Mouse (Mus musculus): ENCODE results near the gene St6galnac4.

The St6galnac4 gene

GRCm38 (mm10) chr2:32586871-32587351, at the start of gene St6galnac4:
Gene St6galnac4 (plus strand): TSS chr2:32587095.
- DNase-seq (ENCODE audit: low spot score) = peak; percentile 73

- DNase-seq (ENCODE audit: low spot score) = no peak
Observed at GRCm38 (mm10) chr2:32537360-32537905, 49.5 kb upstream of the St6galnac4 start.

GRCm38 (mm10) chr2:32537941-32538340, 49.0 kb upstream of the St6galnac4 start:
- no peak for DNase-seq (ENCODE audit: low spot score)

GRCm38 (mm10) chr2:32538461-32538860, 48.4 kb upstream of the St6galnac4 start:
- no peak for DNase-seq (ENCODE audit: low spot score)

- DNase-seq (ENCODE audit: low spot score) = no peak
Observed at GRCm38 (mm10) chr2:32539452-32539981, 47.4 kb upstream of the St6galnac4 start.

- DNase-seq (ENCODE audit: low spot score) = no peak
Observed at GRCm38 (mm10) chr2:32541333-32541908, 45.5 kb upstream of the St6galnac4 start.

GRCm38 (mm10) chr2:32541986-32542573, 44.8 kb upstream of the St6galnac4 start:
- DNase-seq (ENCODE audit: low spot score) = no peak

GRCm38 (mm10) chr2:32543031-32543449, 43.9 kb upstream of the St6galnac4 start:
- no peak for DNase-seq (ENCODE audit: low spot score)

- no peak for DNase-seq (ENCODE audit: low spot score)
Observed at GRCm38 (mm10) chr2:32546951-32547350, 39.9 kb upstream of the St6galnac4 start.

- DNase-seq (ENCODE audit: low spot score) = no peak
Observed at GRCm38 (mm10) chr2:32547380-32547779, 39.5 kb upstream of the St6galnac4 start.

GRCm38 (mm10) chr2:32547964-32548739, 38.7 kb upstream of the St6galnac4 start:
- DNase-seq (ENCODE audit: low spot score) = no peak

GRCm38 (mm10) chr2:32549171-32549570, 37.7 kb upstream of the St6galnac4 start:
- no peak for DNase-seq (ENCODE audit: low spot score)

- peak; percentile 48 for DNase-seq (ENCODE audit: low spot score)
Observed at GRCm38 (mm10) chr2:32549764-32550163, 37.1 kb upstream of the St6galnac4 start.

- DNase-seq (ENCODE audit: low spot score) = no peak
Observed at GRCm38 (mm10) chr2:32551236-32551635, 35.7 kb upstream of the St6galnac4 start.

GRCm38 (mm10) chr2:32553592-32554148, 33.2 kb upstream of the St6galnac4 start:
- DNase-seq (ENCODE audit: low spot score) = no peak

- no peak for DNase-seq (ENCODE audit: low spot score)
Observed at GRCm38 (mm10) chr2:32555484-32555883, 31.4 kb upstream of the St6galnac4 start.

GRCm38 (mm10) chr2:32556019-32556418, 30.9 kb upstream of the St6galnac4 start:
- DNase-seq (ENCODE audit: low spot score) = no peak

GRCm38 (mm10) chr2:32559570-32559969, 27.3 kb upstream of the St6galnac4 start:
- no peak for DNase-seq (ENCODE audit: low spot score)

- DNase-seq (ENCODE audit: low spot score) = no peak
Observed at GRCm38 (mm10) chr2:32566536-32567063, 20.3 kb upstream of the St6galnac4 start.

- DNase-seq (ENCODE audit: low spot score) = no peak
Observed at GRCm38 (mm10) chr2:32568149-32568548, 18.7 kb upstream of the St6galnac4 start.

- no peak for DNase-seq (ENCODE audit: low spot score)
Observed at GRCm38 (mm10) chr2:32568941-32569340, 18.0 kb upstream of the St6galnac4 start.
